Mouse (Mus musculus): ENCODE results near the gene Usp43.

DNA sequence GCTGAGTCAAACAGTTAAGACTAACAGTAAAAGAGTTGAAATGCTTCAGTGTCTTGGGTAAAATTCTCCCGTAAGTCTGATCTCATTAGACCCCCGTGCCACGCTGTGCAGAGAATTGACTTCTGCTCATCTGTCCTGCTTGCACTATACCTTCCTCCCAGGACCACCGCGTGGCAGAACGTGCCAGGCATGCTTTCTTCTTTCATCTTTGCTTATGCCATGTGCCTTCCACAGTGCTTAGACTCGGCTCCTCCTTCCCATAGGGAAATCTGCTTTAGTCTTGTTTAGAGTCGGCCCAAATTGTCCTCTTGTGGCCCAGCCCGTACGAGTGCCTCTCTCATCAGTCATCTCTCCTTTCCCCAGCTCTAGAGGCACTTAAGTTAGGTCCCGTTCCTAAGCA is 45.9 kb upstream of the Usp43 start:
- TF ChIP-seq CTCF (IDR thresholded peaks at IDR 0.05; ENCODE audit: low read depth, low read length) (no peak), POLR2A (IDR thresholded peaks at IDR 0.05; ENCODE audit: borderline replicate concordance, low read depth, low read length) (no peak)
